Mouse (Mus musculus) forebrain, embryonic 16.5 days (tissue): ENCODE results near the gene Foxe1. TPM values are rescaled to one million over a fixed set of nuclear protein-coding genes. Genes with fewer than 3 reads are reported as not detected.

Experiments used
- ATAC-seq: fragments of 200-750 bp; cut with Nextera tagmentation; 2 replicates; pipeline ENCODE4 v1.8.0; 2017; ENCODE audit warnings: mild to moderate bottlenecking, moderate library complexity
- H3K27ac ChIP-seq: fragments of 300-500 bp; sonication (generic); 2 replicates; pipeline ENCODE4 v1.5.1; 2014; ENCODE audit warnings: low read length, control low read depth
- H3K27me3 ChIP-seq: fragments of 300-500 bp; sonication (generic); replicated peaks from 2 replicates; pipeline ENCODE4 v1.6.1; 2014; ENCODE audit warnings: low read length; ENCODE audit not compliant: control insufficient read depth, insufficient read depth
- H3K36me3 ChIP-seq: fragments of 300-500 bp; sonication (generic); 2 replicates; pipeline ENCODE4 v1.6.1; 2014; ENCODE audit not compliant: control insufficient read depth, insufficient read depth
- H3K4me1 ChIP-seq: fragments of 300-500 bp; sonication (generic); replicated peaks from 2 replicates; pipeline ENCODE4 v1.6.1; 2014; ENCODE audit warnings: low read length; ENCODE audit not compliant: control insufficient read depth, insufficient read depth
- H3K4me2 ChIP-seq: fragments of 300-500 bp; sonication (generic); 2 replicates; pipeline ENCODE4 v1.6.1; 2014; ENCODE audit warnings: mild to moderate bottlenecking, low read length, control low read depth
- H3K4me3 ChIP-seq: fragments of 300-500 bp; sonication (generic); replicated peaks from 2 replicates; pipeline ENCODE4 v1.5.1; 2014; ENCODE audit warnings: mild to moderate bottlenecking, low read length, control low read depth
- H3K9ac ChIP-seq: fragments of 300-500 bp; sonication (generic); replicated peaks from 2 replicates; pipeline ENCODE4 v1.6.1; 2014; ENCODE audit warnings: low read depth, low read length, control low read depth
- H3K9me3 ChIP-seq: fragments of 300-500 bp; sonication (generic); 2 replicates; pipeline ENCODE4 v1.6.1; 2016; ENCODE audit warnings: low read length; ENCODE audit not compliant: control insufficient read depth
- WGBS: fragments of 180-500 bp; shearing (Covaris S2); extraction: QIAGEN DNeasy Blood & Tissue Kit; methylation state at CpG from one replicate; pipeline ENCODE4 v1.1.7; 2014; 5-methylcytosine and 5-hydroxymethylcytosine counted together
- polyA plus RNA-seq: library from polyadenylated mRNA; unstranded; fragments of >200 nt; fragmentation: Nextera tagmentation; extraction: Ambion mirVana; gene quantifications from 2 replicates; pipeline ENCODE4 v1.2.1, GENCODE M21; 2015

Foxe1 gene
- polyA plus RNA-seq = not detected in 2 replicates

DNA sequence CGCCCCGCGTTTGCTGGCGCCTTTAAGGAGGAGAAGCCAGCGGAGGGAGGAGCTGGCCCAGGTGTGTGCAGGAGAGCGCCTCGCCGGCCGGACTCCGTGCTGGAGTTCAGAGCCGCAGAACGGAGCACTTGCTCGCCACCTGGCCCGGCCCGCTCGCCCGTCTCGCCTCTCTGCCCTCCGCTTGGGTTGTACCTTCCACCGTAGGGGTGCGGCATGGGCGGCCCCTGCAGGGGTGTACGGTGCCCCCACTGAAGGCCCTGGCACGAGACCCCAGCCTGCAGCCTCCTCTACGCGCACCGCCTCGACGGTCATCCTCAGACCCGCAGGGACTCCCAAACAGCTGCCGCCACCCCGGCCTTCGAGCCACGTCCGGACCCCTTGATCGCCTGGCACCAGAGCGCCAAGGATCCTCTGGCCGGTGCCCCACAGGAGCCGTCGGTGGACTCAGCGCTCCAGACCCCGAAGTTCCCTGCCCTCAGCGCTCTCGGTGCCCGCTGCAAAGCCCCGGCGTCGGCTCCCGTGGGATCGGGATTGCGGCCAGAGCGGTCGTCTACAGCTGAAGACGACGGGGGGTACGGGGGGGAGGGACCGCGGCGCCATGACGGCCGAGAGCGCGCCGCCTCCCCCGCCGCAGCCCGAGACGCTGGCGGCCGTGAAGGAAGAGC, at the start of gene Foxe1:
Foxe1 (plus strand) TSS at position 14 of the 665 bp plus-strand sequence.
- 0 out of 2 replicates have a peak, but pooled peaks have one; percentile 7 for ATAC-seq
- H3K36me3 ChIP-seq = no peaks in the 10 kb centered on the region
- 1% methylated on average over 57 of the region's 70 CpGs for WGBS
- H3K27ac ChIP-seq = no peak within 1 kb of the TSS
- H3K27me3 ChIP-seq = peaks cover 71% of the 10 kb centered on the region
- no peaks in the 10 kb centered on the region for H3K9me3 ChIP-seq
- peaks cover 18% of the 10 kb centered on the region for H3K4me1 ChIP-seq
- peak within 1 kb of the TSS; percentile 58 for H3K4me2 ChIP-seq
- H3K9ac ChIP-seq = peak within 1 kb of the TSS; percentile 20; the same call in 1 of the 2 replicates
- peak within 1 kb of the TSS; percentile 43 for H3K4me3 ChIP-seq

DNA sequence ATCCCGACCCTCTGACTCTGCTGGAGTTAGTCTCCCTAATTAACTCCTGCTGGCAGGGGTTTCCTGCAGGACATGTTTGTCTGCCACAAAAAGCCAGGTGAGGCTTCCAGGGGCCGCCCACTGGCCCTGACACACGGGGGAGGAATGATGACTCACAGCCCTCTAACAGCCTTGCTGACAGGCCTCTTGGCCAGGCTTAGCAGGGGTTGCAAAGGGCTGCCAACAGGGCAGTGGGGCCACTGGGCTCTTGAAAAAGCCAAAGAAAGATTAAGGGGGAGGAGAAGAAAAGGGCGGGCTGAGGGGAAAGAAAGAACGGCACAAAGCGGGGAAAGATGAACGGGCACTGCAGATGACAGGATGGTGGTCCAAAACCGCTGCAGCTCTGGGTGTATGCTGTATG, 39.3 kb upstream of the Foxe1 start:
- 3% methylated on average over 8 of the region's 8 CpGs for WGBS
- ATAC-seq = peak; percentile 24; the same call in 1 of the 2 replicates
- Histone ChIP-seq H3K4me1 (peaks cover 13% of the 10 kb centered on the region), H3K4me2 (peak overlapping the region; percentile 79), H3K9ac (peak overlapping the region; percentile 15; the same call in 1 of the 2 replicates), H3K9me3 (no peaks in the 10 kb centered on the region), H3K27ac (no peak overlapping the region), H3K27me3 (peaks cover 4% of the 10 kb centered on the region; the same call in 1 of the 2 replicates), H3K36me3 (no peaks in the 10 kb centered on the region), H3K4me3 (peak overlapping the region; percentile 76)

DNA sequence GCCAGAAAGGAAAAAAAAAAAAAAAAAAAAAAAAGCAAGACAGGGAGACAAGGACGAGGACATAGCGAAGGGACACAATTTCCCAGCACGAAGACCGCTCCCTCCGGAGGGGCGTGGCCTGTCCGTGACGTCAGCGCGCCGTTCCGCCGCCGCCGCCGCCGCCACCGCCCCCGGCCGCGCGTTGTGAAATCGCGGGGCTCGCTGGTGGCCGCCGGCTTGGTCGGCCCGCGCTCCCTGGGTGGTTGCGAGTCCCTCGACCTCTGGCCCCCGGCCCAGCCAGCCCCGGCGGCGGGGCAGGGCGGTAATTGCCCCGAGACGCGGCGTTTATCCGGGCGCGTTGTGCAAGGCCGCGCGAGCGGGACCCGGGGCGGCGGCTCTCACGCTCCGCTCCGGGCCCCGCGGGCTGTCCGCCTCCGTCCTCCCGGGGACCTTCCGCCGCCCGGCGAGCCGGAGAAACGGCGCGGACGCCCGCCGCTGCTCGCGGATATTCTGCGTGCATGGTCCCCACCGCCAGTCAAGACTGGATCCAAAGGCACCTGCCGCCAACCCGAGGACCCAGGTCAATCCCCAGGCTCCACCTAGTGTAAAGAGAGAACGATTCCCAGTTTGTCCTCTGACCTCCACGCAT, 38.5 kb upstream of the Foxe1 start:
- Histone ChIP-seq H3K4me1 (peaks cover 13% of the 10 kb centered on the region), H3K4me2 (peak overlapping the region; percentile 79), H3K4me3 (peak overlapping the region; percentile 76), H3K9ac (peak overlapping the region; percentile 81), H3K9me3 (no peaks in the 10 kb centered on the region), H3K27ac (peak overlapping the region; percentile 26; the same call in 1 of the 2 replicates), H3K27me3 (peaks cover 4% of the 10 kb centered on the region; the same call in 1 of the 2 replicates), H3K36me3 (no peaks in the 10 kb centered on the region)
- WGBS = under 1% methylated on average over 71 of the region's 78 CpGs
- peak; percentile 93 for ATAC-seq

- H3K27ac ChIP-seq = no peak overlapping the region
- peaks cover 13% of the 10 kb centered on the region for H3K4me1 ChIP-seq
- peak overlapping the region; percentile 79 for H3K4me2 ChIP-seq
- H3K9me3 ChIP-seq = no peaks in the 10 kb centered on the region
- peak overlapping the region; percentile 76 for H3K4me3 ChIP-seq
- no peaks in the 10 kb centered on the region for H3K36me3 ChIP-seq
- H3K9ac ChIP-seq = peak overlapping the region; percentile 81
- 22% methylated on average over 7 of the region's 7 CpGs for WGBS
- no peak for ATAC-seq
- peaks cover 4% of the 10 kb centered on the region; the same call in 1 of the 2 replicates for H3K27me3 ChIP-seq
These were observed 38.0 kb upstream of the Foxe1 start for GRCm38 (mm10) chr4:46305436-46305835.

DNA sequence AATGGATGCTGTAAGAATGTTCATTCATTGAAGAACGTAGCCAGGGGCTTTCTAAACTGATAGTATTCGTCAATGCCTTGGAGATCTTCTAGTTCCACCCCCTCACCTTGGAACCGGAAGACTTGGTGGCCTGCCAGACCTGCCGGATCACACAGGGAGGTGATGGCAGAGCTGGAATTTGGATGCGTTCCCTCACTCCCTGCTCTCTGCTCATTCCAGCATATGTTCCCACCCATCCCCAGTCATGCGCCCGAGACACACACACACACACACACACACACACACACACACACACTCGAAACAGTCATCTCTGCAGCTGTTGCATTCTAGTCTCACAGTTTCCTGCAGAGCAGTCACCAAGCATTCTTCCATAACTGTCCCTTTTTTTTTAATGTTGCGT, 36.1 kb upstream of the Foxe1 start:
- ATAC-seq = no peak
- Histone ChIP-seq H3K4me2 (no peak overlapping the region), H3K27ac (no peak overlapping the region)

GRCm38 (mm10) chr4:46307869-46308268, 35.5 kb upstream of the Foxe1 start:
- Histone ChIP-seq H3K9ac (no peak overlapping the region), H3K9me3 (no peaks in the 10 kb centered on the region), H3K4me2 (no peak overlapping the region), H3K4me3 (no peak overlapping the region), H3K36me3 (no peaks in the 10 kb centered on the region), H3K4me1 (peaks cover 13% of the 10 kb centered on the region), H3K27me3 (peaks cover 4% of the 10 kb centered on the region; the same call in 1 of the 2 replicates), H3K27ac (no peak overlapping the region)
- 84% methylated on average over 7 of the region's 7 CpGs for WGBS
- no peak for ATAC-seq

More for the DNA sequence above, 36.1 kb upstream of the Foxe1 start:
- 36% methylated on average over 9 of the region's 9 CpGs for WGBS
- no peaks in the 10 kb centered on the region for H3K9me3 ChIP-seq
- no peak overlapping the region for H3K9ac ChIP-seq
- no peaks in the 10 kb centered on the region for H3K36me3 ChIP-seq
- H3K4me1 ChIP-seq = peaks cover 13% of the 10 kb centered on the region
- no peak overlapping the region for H3K4me3 ChIP-seq
- H3K27me3 ChIP-seq = peaks cover 4% of the 10 kb centered on the region; the same call in 1 of the 2 replicates

- Histone ChIP-seq H3K4me2 (no peak overlapping the region), H3K4me3 (no peak overlapping the region), H3K27ac (no peak overlapping the region), H3K9ac (no peak overlapping the region), H3K27me3 (no peaks in the 10 kb centered on the region), H3K36me3 (no peaks in the 10 kb centered on the region), H3K4me1 (0 out of 2 replicates have a peak, but pooled peaks cover 5% of the 10 kb centered on the region), H3K9me3 (no peaks in the 10 kb centered on the region)
- ATAC-seq = no peak
- 61% methylated on average over 2 of the region's 2 CpGs for WGBS
These were observed 31.8 kb upstream of the Foxe1 start for GRCm38 (mm10) chr4:46311631-46312030.

GRCm38 (mm10) chr4:46321730-46322389, 21.5 kb upstream of the Foxe1 start:
- Histone ChIP-seq H3K4me1 (no peaks in the 10 kb centered on the region), H3K36me3 (no peaks in the 10 kb centered on the region), H3K27me3 (no peaks in the 10 kb centered on the region), H3K27ac (no peak overlapping the region), H3K4me3 (no peak overlapping the region), H3K9ac (no peak overlapping the region), H3K4me2 (no peak overlapping the region), H3K9me3 (no peaks in the 10 kb centered on the region)
- no peak for ATAC-seq
- WGBS = 62% methylated on average over 13 of the region's 13 CpGs

- no peak overlapping the region for H3K9ac ChIP-seq
- no peaks in the 10 kb centered on the region for H3K36me3 ChIP-seq
- no peak overlapping the region for H3K27ac ChIP-seq
- ATAC-seq = no peak
- H3K4me2 ChIP-seq = no peak overlapping the region
- no peaks in the 10 kb centered on the region for H3K9me3 ChIP-seq
- no peaks in the 10 kb centered on the region for H3K27me3 ChIP-seq
- 76% methylated on average over 4 of the region's 4 CpGs for WGBS
- no peak overlapping the region for H3K4me3 ChIP-seq
- H3K4me1 ChIP-seq = no peaks in the 10 kb centered on the region
These were observed 20.7 kb upstream of the Foxe1 start for GRCm38 (mm10) chr4:46322715-46323114.
